Mouse (Mus musculus) lung, postnatal 0 days (tissue): ENCODE measurements at regions not wholly inside any gene's neighbourhood (a gene's known extent, or its start where the extent isn't known, plus 50 kb on each side); places are given as distances from the start of the nearest gene placed in this dataset.

ENCODE experiments used
- ATAC-seq: fragments of 200-750 bp; cut with Nextera tagmentation; 2 replicates; pipeline ENCODE4 v1.8.0; 2017; ENCODE audit warnings: moderate library complexity
- DNase-seq: peaks from one replicate; pipeline ENCODE4 v3.0.0-alpha.2; 2016; ENCODE audit warnings: low spot score
- H3K27ac ChIP-seq: fragments of 300-500 bp; sonication (generic); 2 replicates; pipeline ENCODE4 v1.5.1; 2014; ENCODE audit warnings: antibody characterized with exemption, mild to moderate bottlenecking, low read length, mixed read lengths
- H3K27me3 ChIP-seq: fragments of 300-500 bp; sonication (generic); replicated peaks from 2 replicates; pipeline ENCODE4 v1.6.1; 2014; ENCODE audit warnings: low read length, mixed read lengths; ENCODE audit not compliant: insufficient read depth
- H3K36me3 ChIP-seq: fragments of 300-500 bp; sonication (generic); 2 replicates; pipeline ENCODE4 v1.6.1; 2014; ENCODE audit warnings: low read length, mixed read lengths; ENCODE audit not compliant: insufficient read depth
- H3K4me1 ChIP-seq: fragments of 300-500 bp; sonication (generic); 2 replicates; pipeline ENCODE4 v1.6.1; 2014; ENCODE audit warnings: antibody characterized with exemption, low read depth, low read length, mixed read lengths; ENCODE audit not compliant: insufficient read depth
- H3K4me2 ChIP-seq: fragments of 300-500 bp; sonication (generic); replicated peaks from 2 replicates; pipeline ENCODE4 v1.6.1; 2014; ENCODE audit warnings: low read depth, mild to moderate bottlenecking, low read length, moderate library complexity, mixed read lengths
- H3K4me3 ChIP-seq: fragments of 300-500 bp; sonication (generic); 2 replicates; pipeline ENCODE4 v1.5.1; 2014; ENCODE audit warnings: low read depth, low read length
- H3K9ac ChIP-seq: fragments of 300-500 bp; sonication (generic); replicated peaks from 2 replicates; pipeline ENCODE4 v1.6.1; 2014; ENCODE audit warnings: low read depth, mild to moderate bottlenecking
- H3K9me3 ChIP-seq: fragments of 300-500 bp; sonication (generic); 2 replicates; pipeline ENCODE4 v1.6.1; 2016; ENCODE audit warnings: low read length, mixed read lengths
- CTCF ChIP-seq: IDR thresholded peaks from 2 replicates; pipeline ENCODE4 v1.5.1; 2016; ENCODE audit warnings: antibody characterized with exemption, mild to moderate bottlenecking
- EP300 ChIP-seq: IDR thresholded peaks from 2 replicates; pipeline ENCODE4 v1.6.1; 2016; ENCODE audit warnings: antibody characterized with exemption, mild to moderate bottlenecking, control low read depth
- WGBS: fragments of 180-500 bp; shearing (Covaris S2); extraction: QIAGEN DNeasy Blood & Tissue Kit; methylation state at CpG from one replicate; pipeline ENCODE4 v1.1.7; 2014; 5-methylcytosine and 5-hydroxymethylcytosine counted together

GRCm38 (mm10) chr19:26501064-26501463 is 103.8 kb upstream of the Smarca2 start:
- peak; percentile 56 for ATAC-seq

GRCm38 (mm10) chr19:26504027-26504426 is 100.8 kb upstream of the Smarca2 start:
- no peak for DNase-seq
- no peaks in the 10 kb centered on the region for H3K4me1 ChIP-seq
- no peak for ATAC-seq
- H3K9ac ChIP-seq = no peak overlapping the region
- no peaks in the 10 kb centered on the region for H3K9me3 ChIP-seq
- no peak for TF ChIP-seq CTCF
- TF ChIP-seq EP300 = no peak
- whole genome bisulfite sequencing = 68% methylated on average over 2 of the region's 2 CpGs
- no peaks in the 10 kb centered on the region for H3K27me3 ChIP-seq
- H3K36me3 ChIP-seq = no peaks in the 10 kb centered on the region
- no peak overlapping the region for H3K4me3 ChIP-seq
- H3K27ac ChIP-seq = no peak overlapping the region
- no peak overlapping the region for H3K4me2 ChIP-seq

More at GRCm38 (mm10) chr19:26501064-26501463, 103.8 kb upstream of the Smarca2 start:
- Histone ChIP-seq H3K27me3 (no peaks in the 10 kb centered on the region), H3K27ac (no peak overlapping the region), H3K4me1 (no peaks in the 10 kb centered on the region), H3K4me3 (no peak overlapping the region), H3K4me2 (no peak overlapping the region), H3K36me3 (no peaks in the 10 kb centered on the region), H3K9ac (no peak overlapping the region), H3K9me3 (no peaks in the 10 kb centered on the region)
- peak; percentile 12 for DNase-seq
- TF ChIP-seq CTCF = no peak

DNA sequence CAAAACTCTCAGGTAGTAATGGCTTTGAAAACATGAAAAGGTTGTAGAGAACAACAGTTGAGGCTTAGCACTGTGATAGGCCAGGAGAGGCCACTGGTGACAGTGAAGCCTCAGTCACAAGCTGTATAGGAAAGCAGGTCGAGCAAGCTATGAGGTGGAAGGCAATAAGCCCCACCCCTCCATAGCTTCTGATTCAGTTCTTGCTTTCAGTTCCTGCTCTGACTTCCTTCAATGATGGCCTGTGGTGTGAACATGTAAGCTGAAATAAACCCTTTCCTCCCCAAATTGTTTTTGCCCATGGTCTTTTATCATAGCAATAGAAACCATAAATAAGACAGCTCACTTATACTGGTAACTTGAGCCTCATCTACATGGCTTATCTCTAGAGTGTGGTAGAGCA is 98.0 kb upstream of the Smarca2 start:
- Histone ChIP-seq H3K4me1 (no peaks in the 10 kb centered on the region), H3K27me3 (no peaks in the 10 kb centered on the region), H3K9me3 (no peaks in the 10 kb centered on the region), H3K4me2 (no peak overlapping the region), H3K36me3 (no peaks in the 10 kb centered on the region), H3K9ac (no peak overlapping the region), H3K4me3 (no peak overlapping the region), H3K27ac (no peak overlapping the region)
- 47% methylated on average over 1 of the region's 1 CpGs for WGBS
- DNase-seq = no peak
- ATAC-seq = no peak
- TF ChIP-seq EP300 = no peak
- no peak for TF ChIP-seq CTCF

- no peak overlapping the region for H3K4me3 ChIP-seq
- WGBS = 75% methylated on average over 11 of the region's 11 CpGs
- ATAC-seq (no peak), DNase-seq (no peak)
- H3K9me3 ChIP-seq = no peaks in the 10 kb centered on the region
- H3K27ac ChIP-seq = no peak overlapping the region
- no peak for TF ChIP-seq CTCF
- no peak for TF ChIP-seq EP300
- no peak overlapping the region for H3K4me2 ChIP-seq
- H3K4me1 ChIP-seq = no peaks in the 10 kb centered on the region
- H3K9ac ChIP-seq = no peak overlapping the region
- H3K27me3 ChIP-seq = no peaks in the 10 kb centered on the region
- H3K36me3 ChIP-seq = no peaks in the 10 kb centered on the region
Observed at GRCm38 (mm10) chr19:26507986-26508385, 96.9 kb upstream of the Smarca2 start.

DNA sequence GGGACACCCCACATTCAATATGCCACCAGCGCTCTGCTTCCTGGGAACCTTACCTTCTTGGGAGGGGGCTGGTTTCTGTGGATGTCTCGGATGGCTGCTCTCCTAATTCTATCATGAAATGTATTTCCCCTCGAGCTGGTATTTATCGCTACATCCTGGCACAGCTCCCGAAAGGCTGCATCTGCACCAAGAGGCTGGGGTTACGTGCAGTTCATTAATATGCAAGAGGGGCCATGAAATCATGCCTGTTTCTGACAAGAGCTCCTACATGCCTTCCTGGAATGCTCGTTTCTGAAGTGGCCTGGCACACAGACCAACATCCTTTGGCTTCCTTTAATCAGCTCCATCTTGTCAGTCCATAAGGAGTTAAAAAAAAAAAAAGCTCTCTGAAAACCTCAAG is 96.2 kb upstream of the Smarca2 start:
- no peak overlapping the region for H3K9ac ChIP-seq
- ATAC-seq (no peak), DNase-seq (no peak)
- no peaks in the 10 kb centered on the region for H3K9me3 ChIP-seq
- TF ChIP-seq CTCF (no peak), EP300 (no peak)
- no peaks in the 10 kb centered on the region for H3K27me3 ChIP-seq
- H3K4me2 ChIP-seq = no peak overlapping the region
- H3K36me3 ChIP-seq = no peaks in the 10 kb centered on the region
- 47% methylated on average over 7 of the region's 7 CpGs for WGBS
- no peak overlapping the region for H3K27ac ChIP-seq
- H3K4me1 ChIP-seq = no peaks in the 10 kb centered on the region
- H3K4me3 ChIP-seq = no peak overlapping the region

GRCm38 (mm10) chr19:26509240-26509639 is 95.6 kb upstream of the Smarca2 start:
- Histone ChIP-seq H3K27ac (no peak overlapping the region), H3K4me1 (no peaks in the 10 kb centered on the region), H3K9me3 (no peaks in the 10 kb centered on the region), H3K4me3 (no peak overlapping the region), H3K9ac (no peak overlapping the region), H3K27me3 (no peaks in the 10 kb centered on the region), H3K36me3 (no peaks in the 10 kb centered on the region), H3K4me2 (no peak overlapping the region)
- DNase-seq (no peak), ATAC-seq (no peak)
- TF ChIP-seq EP300 = no peak
- no peak for TF ChIP-seq CTCF
- 75% methylated on average over 2 of the region's 2 CpGs for WGBS

DNA sequence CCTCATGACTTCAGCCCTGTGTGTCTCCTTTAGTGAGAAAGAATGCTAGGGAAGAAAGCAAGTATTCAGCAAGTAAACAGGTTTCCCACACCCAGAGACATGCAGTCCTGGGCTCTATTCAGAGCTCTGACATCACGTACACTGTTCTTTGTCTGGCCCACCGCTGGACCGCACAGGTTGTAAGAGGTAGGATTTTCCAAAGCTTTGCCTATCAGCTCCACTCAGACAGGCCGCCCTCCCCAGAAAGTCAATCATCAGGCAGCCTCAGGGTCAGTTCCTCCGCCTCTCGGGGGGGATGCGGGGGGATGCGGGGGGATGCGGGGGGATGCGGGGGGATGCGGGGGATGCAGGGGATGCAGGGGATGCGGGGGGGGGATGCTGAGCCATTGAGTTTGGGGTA is 94.7 kb upstream of the Smarca2 start:
- WGBS = 75% methylated on average over 12 of the region's 12 CpGs
- TF ChIP-seq CTCF (no peak), EP300 (no peak)
- Histone ChIP-seq H3K27ac (no peak overlapping the region), H3K27me3 (no peaks in the 10 kb centered on the region), H3K4me3 (no peak overlapping the region), H3K9ac (no peak overlapping the region), H3K36me3 (no peaks in the 10 kb centered on the region), H3K9me3 (no peaks in the 10 kb centered on the region), H3K4me2 (no peak overlapping the region), H3K4me1 (no peaks in the 10 kb centered on the region)
- ATAC-seq (no peak), DNase-seq (no peak)
